Mouse (Mus musculus): ENCODE results near the gene Nars2.

GRCm38 (mm10) chr7:96977209-96977608, 25.9 kb downstream of the Nars2 start:
- TF ChIP-seq CTCF (IDR thresholded peaks at IDR 0.05; ENCODE audit: low read depth) (no peak), EP300 (IDR thresholded peaks at IDR 0.05; ENCODE audit: low read depth) (no peak)
